Mouse (Mus musculus): ENCODE measurements at regions not wholly inside any gene's neighbourhood (a gene's known extent, or its start where the extent isn't known, plus 50 kb on each side); places are given as distances from the start of the nearest gene placed in this dataset.

GRCm38 (mm10) chr10:66142910-66143309 is 953.0 kb upstream of the Jmjd1c start:
- no peak for TF ChIP-seq MAX (IDR thresholded peaks at IDR 0.05)
- TF ChIP-seq CTCF (IDR thresholded peaks at IDR 0.05; ENCODE audit: control insufficient read depth, insufficient read depth, insufficient read length), result no peak
